Mouse (Mus musculus) urinary bladder, postnatal 10 days (tissue): ENCODE results near the gene Tcf21.

Source experiments
- DNase-seq: peaks from one replicate; pipeline ENCODE4 v3.0.0; 2022; ENCODE audit warnings: low spot score

Tcf21 gene

DNA sequence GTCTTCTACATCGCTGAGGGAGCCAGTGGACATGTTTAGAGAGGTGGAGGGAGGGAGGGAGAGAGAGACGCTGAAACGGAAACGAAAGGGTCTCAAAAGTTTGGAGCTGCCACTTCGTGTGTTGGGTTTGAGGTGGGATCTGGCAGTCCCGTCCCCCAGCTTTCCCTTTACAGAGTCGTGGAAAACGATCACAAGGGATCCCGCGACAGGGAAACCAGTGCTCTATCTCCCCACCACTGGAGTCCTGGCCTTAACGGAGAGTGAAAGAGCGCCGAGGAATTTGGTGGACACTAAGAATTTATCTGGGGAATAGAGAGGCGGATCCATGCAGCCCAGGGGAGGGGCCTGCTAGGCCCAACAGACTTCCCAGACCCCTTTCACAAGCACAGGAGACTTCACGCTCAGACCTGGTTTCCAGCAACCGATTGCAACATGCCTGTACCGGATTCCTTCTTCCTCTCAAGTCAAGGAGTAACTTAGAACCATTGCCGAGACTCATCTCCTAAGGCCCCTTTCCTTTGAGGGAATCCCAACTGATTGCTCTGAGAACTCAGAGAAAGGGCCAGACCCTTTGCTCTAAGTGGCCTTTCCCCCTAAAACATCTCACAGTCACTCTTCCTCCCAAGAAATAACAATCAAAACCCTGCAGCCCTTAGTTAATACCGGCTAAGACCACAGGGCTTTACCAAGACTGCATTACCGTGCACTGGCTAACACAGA lies at the start of gene Tcf21:
Gene Tcf21, minus strand, starts transcription at position 304 of the 720 bp plus-strand sequence.
- DNase-seq = no peak

DNA sequence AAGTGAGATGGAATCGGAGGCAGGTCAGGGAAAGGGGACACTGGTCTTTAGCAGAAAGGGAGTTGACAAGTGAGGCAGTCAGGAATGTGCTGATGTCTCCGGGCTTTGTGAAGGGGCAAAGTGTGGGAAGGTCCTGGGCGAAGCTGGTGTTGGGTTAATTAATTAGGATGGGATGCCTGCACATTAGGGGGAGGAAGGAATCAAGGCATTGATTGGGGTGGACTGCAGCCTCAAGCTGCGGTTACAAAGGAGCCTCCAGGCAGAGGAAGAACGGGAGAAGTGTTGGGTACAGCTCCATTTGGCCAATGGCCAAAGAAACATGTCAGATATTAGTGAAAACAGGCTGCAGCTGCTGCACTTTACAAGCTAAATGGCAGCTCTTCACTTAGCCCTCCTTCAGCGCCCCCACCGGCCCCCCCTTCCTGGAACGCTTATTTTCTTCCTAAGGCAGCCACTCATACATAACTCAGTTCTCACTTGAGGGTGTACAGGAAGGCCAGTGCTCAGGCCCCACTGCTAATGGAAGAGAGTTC lies 48.5 kb upstream of the Tcf21 start:
- no peak for DNase-seq

DNA sequence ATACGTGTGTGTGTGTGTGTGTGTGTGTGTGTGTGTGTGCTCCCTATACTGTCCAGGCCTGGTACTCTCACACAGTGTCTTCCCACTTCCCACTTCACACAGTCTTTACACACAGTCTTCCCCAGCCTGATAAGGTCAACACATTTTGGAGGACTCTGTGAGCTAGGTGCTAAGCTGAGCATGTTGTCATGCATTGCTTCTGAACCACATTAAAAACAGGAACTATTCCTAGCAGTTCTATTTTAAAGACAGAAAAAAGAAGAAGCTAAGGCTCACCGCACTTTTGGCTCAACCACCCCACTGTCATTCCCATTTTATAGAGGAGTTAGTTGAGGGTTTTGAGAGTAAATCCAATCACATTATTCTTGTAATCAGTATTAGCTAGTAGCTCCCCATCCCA lies 47.2 kb upstream of the Tcf21 start:
- no peak for DNase-seq

DNA sequence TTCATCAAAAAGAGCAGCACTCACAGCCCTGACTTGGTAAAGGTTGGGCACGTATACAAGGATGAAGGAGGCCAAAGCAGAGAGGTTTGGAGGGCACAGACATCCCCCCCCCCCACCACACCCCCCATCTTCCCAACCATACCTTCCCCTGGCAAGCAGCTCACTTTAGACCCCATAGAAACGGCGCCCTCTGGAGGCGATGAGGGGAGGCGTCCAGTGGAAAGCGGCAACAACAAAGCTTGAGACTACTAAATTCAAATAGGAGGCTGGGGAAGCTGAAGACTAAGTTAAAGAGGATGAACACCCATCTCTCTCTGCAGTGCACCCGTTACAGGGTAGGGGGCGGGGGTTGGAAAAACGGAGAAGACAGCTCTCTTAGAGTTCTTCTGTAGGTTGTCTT lies 38.1 kb upstream of the Tcf21 start:
- DNase-seq = no peak

DNA sequence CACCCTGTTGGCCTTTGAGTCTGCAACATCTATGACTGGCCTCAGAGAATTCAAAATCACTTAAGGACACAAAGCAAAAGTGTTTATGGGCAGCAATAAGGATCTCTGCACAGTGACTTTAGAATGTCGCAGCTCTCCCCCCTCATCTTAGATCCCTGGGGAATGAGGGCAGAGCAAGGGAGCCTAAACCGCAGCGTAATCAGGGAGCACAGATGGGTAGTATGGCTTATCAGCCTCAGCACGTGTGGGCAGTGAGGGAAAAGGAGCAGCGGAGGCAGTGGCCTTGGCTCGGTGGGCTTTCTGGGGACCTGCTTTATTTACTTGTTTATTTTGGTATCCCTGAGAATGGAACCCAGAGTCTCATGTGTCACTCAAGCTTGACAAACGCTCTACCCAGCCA lies 34.4 kb upstream of the Tcf21 start:
- no peak for DNase-seq

DNA sequence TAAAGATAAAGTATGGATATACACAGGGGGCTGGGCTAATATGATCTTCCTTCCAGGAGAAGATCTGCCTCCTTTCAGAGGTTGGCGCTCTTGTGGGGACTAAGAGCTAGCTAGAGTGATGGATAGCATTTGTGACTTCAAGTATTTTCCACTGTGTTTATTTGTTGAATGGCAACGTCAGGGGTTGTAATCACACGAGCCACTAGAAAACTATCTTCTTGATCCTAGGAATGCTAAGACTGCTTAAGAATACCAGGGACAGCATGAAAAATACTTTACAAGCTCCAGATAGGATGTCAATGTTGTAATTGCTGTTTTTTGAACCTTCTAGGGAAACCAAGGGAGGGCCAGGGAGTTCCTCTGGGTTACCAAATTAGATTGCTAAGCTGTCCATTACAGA lies 25.4 kb upstream of the Tcf21 start:
- no peak for DNase-seq

DNA sequence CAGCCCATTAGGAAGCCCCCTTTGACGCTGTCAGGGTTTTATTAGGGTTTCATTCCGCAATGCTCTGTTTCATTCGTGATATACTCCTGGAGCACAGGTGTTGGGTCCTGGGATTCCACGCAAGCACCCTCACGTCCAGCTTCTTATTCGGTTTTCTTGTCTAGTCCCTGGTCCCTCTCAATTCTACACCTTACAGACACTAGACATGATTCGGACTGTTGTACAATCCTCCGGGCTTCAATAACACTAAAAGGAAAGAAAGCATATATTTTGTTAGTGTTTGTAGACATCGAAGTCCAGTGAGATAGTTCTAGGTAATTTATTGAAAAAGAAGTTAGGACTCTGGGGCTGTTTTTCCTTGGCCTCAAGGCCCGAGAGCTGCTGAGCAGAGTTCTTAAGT lies 24.8 kb upstream of the Tcf21 start:
- DNase-seq = no peak

DNA sequence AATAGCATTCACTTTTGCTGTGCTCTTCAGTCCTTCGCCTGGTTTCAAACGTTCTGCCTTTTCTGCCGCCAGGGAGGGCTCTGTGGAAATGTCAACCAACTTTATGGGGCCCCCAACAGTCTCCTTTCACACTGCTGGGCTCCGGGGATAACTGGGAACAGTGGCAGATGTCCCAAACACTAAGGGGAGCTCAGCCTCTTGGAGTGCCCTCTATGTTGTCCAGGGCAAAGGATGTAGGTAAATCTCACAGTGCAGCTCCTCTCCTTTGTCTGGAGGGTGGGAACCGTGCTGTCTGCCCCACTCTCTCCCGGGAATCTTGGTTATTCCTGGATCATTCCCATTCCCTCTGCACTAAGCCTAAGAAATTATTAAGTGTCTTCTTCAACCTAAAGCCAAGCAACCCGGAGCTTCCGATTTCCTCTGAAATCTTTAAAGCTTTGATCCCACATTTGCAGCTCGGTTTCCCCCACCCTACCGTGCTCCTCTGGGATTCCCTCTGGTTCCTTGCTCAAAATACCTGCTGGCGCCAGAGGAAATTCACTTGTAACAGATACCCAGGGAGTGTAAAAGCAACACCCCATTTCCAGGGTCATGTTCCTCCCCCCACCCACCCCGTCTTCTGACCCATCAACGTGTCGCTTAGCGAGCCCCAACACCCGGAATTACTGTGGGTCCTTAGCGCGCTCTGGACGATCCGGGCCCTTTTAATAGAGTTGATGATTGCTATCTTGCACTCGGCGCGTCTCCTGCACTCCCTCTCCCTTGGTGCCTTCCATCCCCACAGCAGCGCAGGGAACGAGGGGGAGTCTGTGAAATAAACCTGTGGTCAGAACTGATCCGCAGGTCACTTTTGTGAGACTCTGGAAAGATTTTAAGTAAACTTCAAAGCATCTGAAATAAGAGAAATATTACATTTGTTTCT lies 23.7 kb upstream of the Tcf21 start:
- DNase-seq = no peak

DNA sequence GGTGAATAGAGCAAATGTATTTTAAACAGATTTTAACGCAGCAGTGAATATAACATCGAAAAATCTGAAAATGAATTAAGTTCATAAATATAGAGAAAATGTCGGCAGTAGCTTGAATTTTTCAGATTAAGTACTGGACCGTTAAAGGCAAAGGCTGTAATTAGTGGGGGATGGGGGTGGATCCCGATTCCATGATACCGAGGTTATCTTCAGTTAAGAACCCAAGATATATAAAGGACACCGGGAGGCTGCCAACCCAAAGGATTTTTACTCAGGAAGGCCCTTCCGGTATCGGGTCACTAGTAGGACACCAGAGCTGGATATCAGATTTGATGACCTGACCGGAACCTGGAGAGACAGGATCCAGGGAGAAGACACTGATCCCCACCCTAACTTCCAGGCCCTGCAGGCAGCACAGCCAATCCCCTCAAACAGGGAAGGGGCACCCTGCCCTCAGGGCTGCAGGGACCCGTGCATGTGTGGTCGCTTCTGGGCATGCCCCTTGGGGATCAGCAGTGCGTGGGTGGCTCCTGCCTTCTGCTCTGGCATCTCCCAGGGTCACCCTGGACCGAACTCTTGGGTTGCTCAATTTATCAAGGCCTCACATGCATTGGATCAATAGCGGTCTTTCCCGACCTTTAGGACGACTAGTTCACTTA lies 22.9 kb upstream of the Tcf21 start:
- DNase-seq = no peak

DNA sequence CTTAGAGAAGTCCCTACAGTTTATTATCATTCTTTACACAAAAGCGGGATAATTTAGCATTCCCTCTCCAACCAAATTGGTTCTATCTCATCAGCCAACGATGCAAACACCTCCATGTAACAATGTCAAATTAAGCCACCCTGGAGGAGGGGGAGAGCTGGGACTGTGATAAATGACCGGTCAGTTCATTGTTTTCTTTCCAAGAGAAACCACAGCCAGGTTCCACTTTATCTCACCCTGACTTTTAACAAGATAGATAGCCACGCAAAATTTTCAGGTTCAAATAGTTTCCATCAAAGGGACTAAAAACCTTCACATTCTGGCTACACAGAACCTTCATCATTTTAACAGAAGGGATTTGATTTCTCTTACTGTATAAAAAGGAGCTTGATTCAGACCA lies 22.1 kb upstream of the Tcf21 start:
- DNase-seq = no peak

DNA sequence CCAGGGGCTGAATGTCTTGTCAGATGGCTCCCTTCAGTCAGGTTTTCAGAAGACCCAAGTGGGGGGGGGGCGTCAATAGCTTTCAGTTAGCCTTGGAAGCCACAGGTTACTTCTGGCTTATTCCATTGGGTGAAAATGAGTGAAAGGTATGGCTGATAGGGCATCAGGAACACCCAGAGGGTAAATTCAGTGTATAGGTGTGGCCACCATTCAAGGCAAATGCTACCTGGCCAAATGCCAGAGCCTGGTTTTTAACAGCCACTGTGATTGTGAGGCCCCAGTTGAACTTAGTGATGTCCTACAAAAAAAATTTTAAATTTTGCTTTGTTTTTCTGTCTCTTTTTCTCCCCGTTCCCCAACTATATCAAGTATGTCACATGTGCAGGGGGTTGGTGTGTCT lies 6.3 kb upstream of the Tcf21 start:
- no peak for DNase-seq

DNA sequence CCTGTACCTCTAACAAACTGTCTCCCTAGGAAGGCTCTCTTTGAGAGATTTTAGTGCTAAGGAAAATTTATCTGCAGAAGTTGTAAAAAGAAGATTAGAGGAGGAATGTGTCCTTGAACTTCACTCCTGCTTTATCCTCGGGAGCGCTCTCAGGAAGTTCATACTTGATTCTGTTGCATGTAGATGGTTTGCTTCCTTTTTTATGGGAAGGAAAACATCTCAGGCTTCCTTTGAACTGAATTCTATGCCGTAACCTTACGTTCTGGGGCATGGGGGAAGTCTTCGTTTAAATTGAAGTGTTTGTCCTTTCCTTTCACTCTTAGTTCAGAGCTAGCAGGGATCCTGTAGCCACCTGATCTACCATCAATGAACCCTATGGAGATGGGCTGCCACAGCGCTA lies 2.9 kb upstream of the Tcf21 start:
- no peak for DNase-seq

DNA sequence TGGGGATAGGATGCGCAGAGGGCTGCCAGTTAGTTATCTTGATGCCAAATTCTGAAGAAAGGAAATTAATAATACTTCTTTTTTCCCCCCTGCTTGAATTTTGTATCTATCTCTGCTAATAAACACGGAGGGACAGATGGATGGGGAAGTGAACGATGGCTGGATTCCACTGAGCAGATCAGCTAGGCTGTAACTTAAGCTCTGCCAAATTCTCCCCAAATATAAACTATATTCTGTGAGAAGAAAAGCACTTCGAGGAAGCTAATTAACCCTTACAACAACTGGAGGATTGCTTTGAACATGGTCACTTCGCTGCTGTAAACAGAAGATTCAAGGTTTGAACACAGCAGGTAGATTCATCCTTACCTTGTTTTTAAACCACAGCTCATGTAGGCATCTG lies 2.5 kb upstream of the Tcf21 start:
- no peak for DNase-seq

DNA sequence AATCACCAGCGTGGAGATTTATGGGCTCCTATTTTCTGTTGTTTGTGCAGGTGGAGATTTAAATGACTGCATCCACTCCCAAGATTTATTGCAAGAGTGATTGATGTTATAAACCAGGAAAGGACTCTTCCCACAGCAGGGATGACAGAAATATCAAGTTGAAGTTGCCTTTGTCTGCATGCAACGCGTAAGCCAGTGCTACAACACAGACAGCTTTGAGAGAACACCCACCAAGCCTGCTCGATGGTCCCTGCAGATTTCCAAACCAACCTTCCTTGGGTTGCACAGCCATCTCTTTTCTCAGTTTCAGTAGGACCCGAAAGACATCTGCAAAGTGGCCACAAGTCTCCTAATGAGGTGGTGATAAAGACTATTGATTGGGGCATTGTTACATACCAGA lies 1.7 kb upstream of the Tcf21 start:
- DNase-seq = no peak

DNA sequence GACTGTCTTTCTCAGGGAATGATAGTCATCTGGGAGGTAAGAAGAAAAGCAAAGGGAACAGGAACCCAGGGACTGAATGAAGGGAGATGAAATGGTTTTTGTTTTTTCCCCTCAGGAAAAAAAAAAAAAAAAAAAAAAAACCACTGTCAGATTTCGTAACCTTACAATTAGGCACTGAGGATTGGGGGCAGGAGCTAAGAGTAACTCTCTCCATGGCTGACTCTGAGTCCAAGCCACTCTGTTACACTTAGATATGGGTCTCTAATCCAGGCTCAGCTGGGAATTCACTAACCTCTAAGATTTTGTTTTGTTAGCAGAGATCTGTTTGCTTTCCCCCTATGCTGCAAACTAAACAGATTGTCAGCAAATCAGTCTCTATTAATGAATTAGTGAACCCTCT lies 1.3 kb upstream of the Tcf21 start:
- DNase-seq = no peak

DNA sequence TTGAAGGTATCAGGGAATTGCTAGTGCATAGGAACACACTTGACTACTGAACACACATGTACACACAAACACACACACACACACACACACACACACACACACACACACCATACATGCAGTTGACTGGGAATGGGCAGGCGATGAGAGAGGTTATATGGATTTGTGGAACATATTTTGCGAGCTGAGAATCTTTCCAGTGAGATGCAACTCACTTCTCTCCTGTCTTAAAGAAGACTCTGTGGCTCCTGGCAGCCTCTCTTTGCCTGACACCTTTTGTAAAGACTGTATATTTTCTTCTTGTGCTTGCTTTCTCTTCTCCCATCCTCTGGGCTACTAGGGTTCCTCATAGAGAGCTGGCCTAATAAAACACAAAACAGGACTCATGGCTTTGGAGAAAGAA lies 867 bp upstream of the Tcf21 start:
- no peak for DNase-seq

DNA sequence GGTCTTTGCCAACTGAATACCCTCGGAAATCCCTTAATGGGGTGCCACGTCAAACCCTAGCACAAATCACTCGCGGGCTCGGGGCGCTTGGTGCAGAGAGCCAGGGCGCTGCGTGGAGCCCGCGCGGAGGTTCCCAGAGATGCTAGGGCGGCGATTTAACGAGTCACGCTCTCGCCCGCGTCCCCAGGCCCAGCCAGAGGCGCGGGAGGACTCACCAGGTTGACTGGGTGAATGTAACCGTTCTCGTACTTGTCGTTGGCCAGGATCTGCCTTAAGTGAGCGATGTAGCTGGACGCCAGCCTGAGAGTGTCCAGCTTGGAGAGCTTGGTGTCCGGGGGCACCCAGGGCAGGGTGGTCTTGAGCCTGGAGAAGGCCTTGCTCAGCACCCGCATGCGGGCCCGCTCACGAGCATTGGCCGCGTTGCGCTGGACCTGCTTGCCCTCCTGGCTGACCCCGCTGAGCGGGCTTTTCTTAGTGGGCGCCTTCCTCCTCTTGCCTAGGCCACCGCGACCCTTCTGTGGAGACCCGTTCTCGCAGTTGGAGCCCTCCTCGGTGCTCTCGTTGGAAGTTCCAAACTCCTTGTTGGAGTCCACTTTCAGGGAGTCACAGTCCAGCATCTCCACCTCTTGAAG lies 619 bp downstream of the Tcf21 start:
- DNase-seq = no peak

DNA sequence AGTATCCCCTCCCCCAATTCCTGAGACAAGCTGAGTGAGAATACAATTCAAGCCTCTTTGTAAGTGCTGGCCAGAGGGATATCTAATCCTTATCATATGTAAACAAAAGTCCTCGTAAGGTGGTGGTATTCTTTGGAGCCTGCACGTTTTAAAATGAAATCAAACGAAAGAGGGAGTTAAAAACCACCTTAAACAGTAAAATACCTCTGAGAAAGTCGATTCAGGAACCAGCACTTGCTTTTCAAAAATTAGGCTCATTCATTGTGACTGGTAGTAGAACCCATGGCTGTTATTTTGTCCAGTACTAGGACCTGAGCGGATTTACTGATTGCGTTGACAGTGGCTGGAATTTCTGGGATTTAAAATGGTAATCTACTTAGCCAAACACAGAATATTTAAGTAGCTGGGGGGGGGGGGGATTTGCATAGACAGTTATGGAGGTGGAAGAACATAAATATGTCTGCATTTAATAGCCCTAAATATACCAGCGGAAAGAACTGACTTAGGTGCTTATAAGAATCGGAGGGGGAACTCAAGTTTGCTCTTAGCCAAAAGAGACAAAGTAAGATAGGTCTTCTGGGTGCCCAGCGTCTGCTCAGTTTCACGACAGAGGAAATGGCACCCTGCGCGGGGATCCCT lies 1.3 kb downstream of the Tcf21 start:
- no peak for DNase-seq

DNA sequence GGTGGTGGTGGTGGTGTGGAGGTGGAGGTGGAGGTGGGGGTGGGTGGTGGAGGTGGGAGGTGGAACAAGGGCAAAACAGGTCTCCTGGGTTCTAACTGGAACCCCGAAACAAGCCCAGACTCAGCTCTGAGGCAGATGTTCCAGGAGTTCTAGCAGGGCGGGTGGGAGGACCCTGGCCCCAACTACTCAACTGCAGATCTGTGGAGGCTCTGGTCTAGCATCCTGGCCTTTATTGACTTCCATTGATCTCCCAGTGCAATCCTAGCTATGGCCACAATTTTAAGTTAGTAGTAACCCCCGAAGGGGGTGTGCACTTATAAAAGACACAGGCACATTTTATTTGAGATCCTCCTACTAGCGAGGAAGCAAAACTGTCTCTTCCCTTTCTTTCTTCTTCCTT lies 2.0 kb downstream of the Tcf21 start:
- DNase-seq = no peak

DNA sequence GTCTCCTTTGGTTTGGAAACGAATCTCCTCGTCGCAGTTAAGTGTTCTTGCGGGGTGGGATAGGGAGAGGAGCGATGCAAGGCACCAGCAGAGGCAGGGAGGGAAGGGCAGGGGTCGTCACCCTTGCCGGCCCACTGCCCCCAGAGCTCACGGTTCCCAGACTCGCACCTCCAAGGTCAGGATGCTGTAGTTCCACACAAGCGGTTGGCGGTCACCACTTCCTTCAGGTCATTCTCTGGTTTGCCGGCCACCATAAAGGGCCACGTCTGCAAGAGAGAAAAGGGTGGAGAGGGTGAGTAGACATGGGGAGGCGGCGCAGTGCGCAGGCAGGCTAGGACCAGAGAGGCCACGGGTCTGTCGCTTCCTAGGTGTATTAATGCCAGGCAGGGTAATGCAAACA lies 2.4 kb downstream of the Tcf21 start:
- no peak for DNase-seq

DNA sequence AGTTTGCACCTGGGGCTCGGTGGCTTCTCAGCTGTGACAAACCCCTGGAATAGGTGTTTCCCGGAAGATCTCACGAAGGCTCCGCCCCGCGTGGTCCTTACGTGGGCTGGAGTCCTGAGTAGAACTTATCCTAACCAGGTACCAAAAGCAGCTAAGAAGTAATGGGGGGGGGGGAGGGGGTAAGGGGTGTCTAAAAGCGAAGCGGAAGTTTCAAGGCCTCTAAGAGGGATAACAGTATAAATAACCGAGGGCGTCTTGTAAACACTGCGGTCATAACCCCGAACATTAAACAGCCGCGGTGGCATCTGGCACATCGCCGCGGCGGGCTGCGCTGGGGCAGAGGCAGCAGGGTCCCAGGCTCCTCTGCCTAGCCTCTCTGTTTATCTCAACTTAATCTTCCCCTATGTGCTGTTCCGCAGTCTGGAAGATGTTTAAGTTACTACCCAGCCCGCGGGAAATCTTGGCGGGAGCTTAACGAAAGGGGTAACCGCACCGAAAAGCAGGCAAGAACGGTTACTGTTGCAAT lies 3.7 kb downstream of the Tcf21 start:
- DNase-seq = no peak
